Mouse (Mus musculus) hindbrain, embryonic 11.5 days (tissue): Measurements from ENCODE around the gene Zfhx3. TPM values are rescaled to one million over a fixed set of nuclear protein-coding genes. Genes with fewer than 3 reads are reported as not detected.
A peak's percentile ranks its signal among the peaks of the same experiment; 100 is the strongest.

Experiments
- ATAC-seq: fragments of 200-750 bp; cut with Nextera tagmentation; 2 replicates; pipeline ENCODE4 v1.8.0; 2017; ENCODE audit warnings: mild to moderate bottlenecking, moderate TSS enrichment, moderate library complexity; ENCODE audit not compliant: low FRiP score
- DNase-seq: peaks from one replicate; pipeline ENCODE4 v3.0.0-alpha.2; 2015; ENCODE audit warnings: low spot score
- H3K27ac ChIP-seq: fragments of 300-500 bp; sonication (generic); 2 replicates; pipeline ENCODE4 v1.5.1; 2014; ENCODE audit warnings: mild to moderate bottlenecking, low read depth, low read length
- H3K27me3 ChIP-seq: fragments of 300-500 bp; sonication (generic); 2 replicates; pipeline ENCODE4 v1.6.1; 2014; ENCODE audit warnings: mild to moderate bottlenecking, low read length, moderate library complexity, mixed read lengths; ENCODE audit not compliant: control insufficient read depth, insufficient read depth
- H3K36me3 ChIP-seq: fragments of 300-500 bp; sonication (generic); 2 replicates; pipeline ENCODE4 v1.6.1; 2014; ENCODE audit warnings: mild to moderate bottlenecking, low read length, moderate library complexity, mixed read lengths; ENCODE audit not compliant: control insufficient read depth, insufficient read depth
- H3K4me1 ChIP-seq: fragments of 300-500 bp; sonication (generic); replicated peaks from 2 replicates; pipeline ENCODE4 v1.6.1; 2014; ENCODE audit warnings: low read length, mixed read lengths; ENCODE audit not compliant: control insufficient read depth, insufficient read depth
- H3K4me2 ChIP-seq: fragments of 300-500 bp; sonication (generic); replicated peaks from 2 replicates; pipeline ENCODE4 v1.6.1; 2014; ENCODE audit warnings: mild to moderate bottlenecking, low read depth, low read length
- H3K4me3 ChIP-seq: fragments of 300-500 bp; sonication (generic); 2 replicates; pipeline ENCODE4 v1.5.1; 2014; ENCODE audit warnings: low read depth, low read length
- H3K9ac ChIP-seq: fragments of 300-500 bp; sonication (generic); 2 replicates; pipeline ENCODE4 v1.6.1; 2014; ENCODE audit warnings: low read depth, low read length
- H3K9me3 ChIP-seq: fragments of 300-500 bp; sonication (generic); 2 replicates; pipeline ENCODE4 v1.6.1; 2016; ENCODE audit warnings: low read length; ENCODE audit not compliant: control insufficient read depth
- WGBS: fragments of 180-500 bp; shearing (Covaris S2); extraction: QIAGEN DNeasy Blood & Tissue Kit; methylation state at CpG from one replicate; pipeline ENCODE4 v1.1.7; 2014; 5-methylcytosine and 5-hydroxymethylcytosine counted together
- polyA plus RNA-seq: library from polyadenylated mRNA; unstranded; fragments of >200 nt; fragmentation: Nextera tagmentation; extraction: Ambion mirVana; gene quantifications from 2 replicates; pipeline ENCODE4 v1.2.1, GENCODE M21; 2014

The Zfhx3 gene
- polyA plus RNA-seq, 1 experiment from 2014 or later = 47.1 TPM

DNA sequence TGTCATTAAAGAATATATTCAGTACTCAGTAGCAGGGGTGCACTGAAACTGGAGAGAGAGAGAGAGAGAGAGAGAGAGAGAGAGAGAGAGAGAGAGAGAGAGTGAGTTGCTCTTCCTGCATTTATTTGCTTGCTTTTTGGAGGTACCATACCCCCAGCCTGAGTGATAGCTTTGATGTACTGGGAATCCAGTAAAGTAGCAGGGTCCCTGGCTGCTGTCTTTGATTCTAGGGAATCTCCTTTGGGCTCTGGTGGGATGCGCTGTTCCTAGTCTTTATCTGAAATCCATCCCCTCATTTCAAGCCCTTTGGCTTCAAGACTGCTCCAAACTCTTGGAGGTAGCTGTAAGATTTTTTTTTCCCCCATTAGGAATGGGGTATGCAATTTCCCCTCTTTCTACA is 759.8 kb downstream of the Zfhx3 start:
- Histone ChIP-seq H3K36me3 (no peaks in the 10 kb centered on the region), H3K27me3 (peaks cover 18% of the 10 kb centered on the region), H3K9ac (peak overlapping the region; percentile 41; the same call in 1 of the 2 replicates), H3K9me3 (no peaks in the 10 kb centered on the region), H3K4me2 (peak overlapping the region; percentile 67), H3K4me1 (peaks cover 12% of the 10 kb centered on the region), H3K27ac (no peak overlapping the region; the same call in 1 of the 2 replicates), H3K4me3 (0 out of 2 replicates have a peak overlapping the region, but pooled peaks have one; percentile 4)
- no peak for ATAC-seq
- 8% methylated on average over 1 of the region's 1 CpGs for WGBS
- peak; percentile 40 for DNase-seq

DNA sequence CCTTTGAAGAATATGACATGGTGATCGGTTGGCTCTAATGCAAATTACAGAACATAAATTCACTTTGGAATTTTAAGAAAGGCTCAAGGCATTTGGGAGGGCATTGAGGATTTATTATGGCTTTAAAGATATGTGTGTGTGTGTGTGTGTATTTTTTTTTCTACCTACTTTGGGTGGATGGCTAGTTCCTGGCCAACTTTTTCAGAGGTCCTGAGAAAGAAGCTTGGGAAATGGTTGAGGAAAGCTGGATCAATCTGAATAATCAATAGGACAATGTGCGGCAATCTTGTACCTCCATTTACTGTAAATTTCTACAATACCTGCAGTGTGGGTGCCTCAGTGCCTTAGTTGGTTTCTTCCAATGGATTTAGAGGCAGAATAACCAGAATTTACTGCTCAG is 763.3 kb downstream of the Zfhx3 start:
- H3K4me3 ChIP-seq = peak overlapping the region; percentile 97
- ATAC-seq (no peak), DNase-seq (peak; percentile 7)
- peak overlapping the region; percentile 99 for H3K27ac ChIP-seq
- peak overlapping the region; percentile 99 for H3K9ac ChIP-seq
- peak overlapping the region; percentile 67 for H3K4me2 ChIP-seq
- 46% methylated on average over 2 of the region's 2 CpGs for WGBS
- H3K4me1 ChIP-seq = peaks cover 11% of the 10 kb centered on the region
- no peaks in the 10 kb centered on the region for H3K27me3 ChIP-seq
- no peaks in the 10 kb centered on the region for H3K36me3 ChIP-seq
- no peaks in the 10 kb centered on the region for H3K9me3 ChIP-seq

DNA sequence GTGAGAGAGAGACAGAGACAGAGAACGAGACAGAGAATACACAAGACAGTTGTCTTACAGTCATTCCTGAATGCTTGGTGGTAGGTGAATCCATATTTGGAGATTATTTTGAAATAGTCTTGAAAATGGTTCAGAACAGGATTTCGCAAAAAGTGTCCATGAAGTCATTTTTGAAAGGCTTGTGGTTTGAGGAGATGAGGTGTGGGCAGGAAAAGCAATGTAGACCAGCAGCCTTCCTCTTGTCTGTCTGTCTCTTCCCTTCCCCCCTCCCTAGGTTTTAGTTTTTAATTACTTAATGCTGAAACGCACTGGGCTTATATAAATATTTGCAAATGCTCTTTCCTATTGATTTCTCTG is 764.0 kb downstream of the Zfhx3 start:
- Histone ChIP-seq H3K27me3 (no peaks in the 10 kb centered on the region), H3K9me3 (no peaks in the 10 kb centered on the region), H3K4me1 (peaks cover 16% of the 10 kb centered on the region), H3K27ac (peak overlapping the region; percentile 99), H3K36me3 (no peaks in the 10 kb centered on the region), H3K4me3 (peak overlapping the region; percentile 97), H3K4me2 (peak overlapping the region; percentile 67), H3K9ac (peak overlapping the region; percentile 40)
- DNase-seq = peak; percentile 10
- 49% methylated on average over 3 of the region's 3 CpGs for WGBS
- ATAC-seq = no peak

DNA sequence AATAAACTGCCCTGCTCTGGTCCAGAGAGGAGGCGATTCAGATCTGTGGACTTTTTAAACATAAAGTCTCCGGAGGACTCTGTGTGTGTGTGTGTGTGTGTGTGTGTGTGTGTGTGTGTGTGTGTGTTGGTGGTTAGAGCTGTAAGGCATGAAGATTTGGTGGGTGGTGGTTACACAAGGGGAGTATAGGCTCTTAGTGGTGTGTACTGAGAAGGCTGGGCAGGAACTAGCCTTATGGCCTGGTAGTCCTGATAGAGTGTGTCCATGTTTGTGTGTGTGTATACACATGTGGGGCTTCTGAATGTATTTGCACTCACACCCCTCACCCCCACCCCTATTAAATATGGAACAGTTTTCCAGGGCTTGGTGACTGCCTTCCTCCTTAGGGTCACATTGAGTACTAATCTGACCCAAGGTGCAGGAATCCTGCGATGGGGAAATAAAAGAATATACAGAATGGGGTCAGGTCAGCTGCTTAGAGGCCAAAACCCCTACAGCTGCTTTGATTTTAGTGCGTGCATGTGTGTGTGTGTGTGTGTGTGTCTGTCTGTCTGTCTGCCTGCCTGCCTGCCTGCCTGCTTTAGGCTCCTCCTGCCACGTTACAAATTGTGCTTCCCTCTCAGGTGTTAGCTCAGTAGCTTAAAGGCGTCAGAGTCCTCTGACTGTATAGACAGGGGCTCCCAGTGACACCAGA is 764.6 kb downstream of the Zfhx3 start:
- H3K36me3 ChIP-seq = no peaks in the 10 kb centered on the region
- ATAC-seq = no peak
- H3K9ac ChIP-seq = peak overlapping the region; percentile 40
- H3K4me2 ChIP-seq = peak overlapping the region; percentile 67
- peaks cover 19% of the 10 kb centered on the region for H3K4me1 ChIP-seq
- H3K27ac ChIP-seq = peak overlapping the region; percentile 64
- H3K9me3 ChIP-seq = no peaks in the 10 kb centered on the region
- H3K4me3 ChIP-seq = peak overlapping the region; percentile 97
- no peaks in the 10 kb centered on the region for H3K27me3 ChIP-seq
- 25% methylated on average over 6 of the region's 6 CpGs for WGBS
- DNase-seq = peak; percentile 26

DNA sequence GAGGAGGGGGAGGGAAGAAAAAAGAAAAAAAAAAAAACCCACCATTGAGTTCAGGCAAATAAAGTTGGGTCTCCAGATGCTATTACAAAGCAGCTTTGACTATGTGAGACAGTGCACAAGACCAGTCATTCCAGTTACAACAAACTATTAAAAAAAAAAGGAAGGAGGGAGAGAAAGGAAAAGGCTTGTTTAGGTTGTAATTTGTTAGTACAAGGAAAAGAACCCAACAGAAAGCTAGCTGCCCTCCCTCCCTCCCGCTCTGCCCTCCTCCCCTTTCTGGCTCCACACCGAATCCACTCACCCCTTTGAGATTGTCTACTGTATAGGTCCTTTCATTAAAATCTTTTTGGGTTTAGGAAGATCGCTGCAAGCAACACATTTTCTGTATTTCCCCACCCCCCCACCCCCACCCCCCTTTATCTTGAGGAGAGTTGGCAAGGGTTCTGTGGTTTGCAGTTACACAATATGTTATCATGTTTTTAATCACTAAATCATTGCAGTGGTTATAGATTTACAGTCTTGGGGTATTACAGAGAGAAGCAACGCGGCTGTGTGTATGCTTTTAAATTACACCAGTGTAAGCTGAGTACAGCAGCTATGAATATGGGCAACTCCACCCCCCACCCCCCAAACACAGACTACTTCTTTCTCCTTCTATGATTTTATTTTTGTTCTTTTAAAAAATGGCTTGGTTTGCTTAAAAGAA is 765.3 kb downstream of the Zfhx3 start:
- peak overlapping the region; percentile 67 for H3K4me2 ChIP-seq
- peak overlapping the region; percentile 31; the same call in 1 of the 2 replicates for H3K9ac ChIP-seq
- H3K27me3 ChIP-seq = no peaks in the 10 kb centered on the region
- H3K36me3 ChIP-seq = no peaks in the 10 kb centered on the region
- H3K9me3 ChIP-seq = no peaks in the 10 kb centered on the region
- WGBS = 29% methylated on average over 5 of the region's 5 CpGs
- no peak for ATAC-seq
- peak; percentile 14 for DNase-seq
- peak overlapping the region; percentile 64 for H3K27ac ChIP-seq
- H3K4me1 ChIP-seq = peaks cover 27% of the 10 kb centered on the region
- H3K4me3 ChIP-seq = no peak overlapping the region

DNA sequence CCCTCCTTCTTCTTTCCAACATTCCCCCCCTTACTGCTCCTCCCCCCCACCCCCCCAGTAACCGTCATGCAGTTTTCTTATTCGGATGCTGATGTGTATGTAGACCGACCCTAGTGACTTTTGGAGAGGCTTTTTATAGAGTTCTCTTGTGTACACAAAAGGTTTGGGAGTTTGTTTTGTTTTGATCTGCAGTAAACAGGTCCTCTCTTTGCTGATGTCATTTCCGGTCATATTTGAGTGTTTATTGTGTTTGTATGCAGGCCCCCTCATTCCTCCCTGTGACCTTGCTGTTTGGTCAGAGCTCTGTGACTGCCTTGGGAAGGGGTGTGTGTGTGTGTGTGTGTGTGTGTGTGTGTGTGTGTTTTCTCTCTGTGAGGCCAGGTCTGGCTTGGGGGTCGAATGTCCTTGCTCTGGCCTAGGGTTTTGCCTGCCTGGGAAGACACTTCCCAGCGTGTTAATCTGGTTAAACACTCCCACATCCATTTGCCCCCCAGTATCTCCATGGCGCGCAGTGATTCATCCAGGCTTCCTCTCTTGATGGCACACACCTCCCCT is 766.5 kb downstream of the Zfhx3 start:
- Histone ChIP-seq H3K4me3 (no peak overlapping the region), H3K4me2 (peak overlapping the region; percentile 2; the same call in 1 of the 2 replicates), H3K9ac (0 out of 2 replicates have a peak overlapping the region, but pooled peaks have one; percentile 38), H3K36me3 (no peaks in the 10 kb centered on the region), H3K4me1 (peaks cover 37% of the 10 kb centered on the region), H3K27ac (peak overlapping the region; percentile 82), H3K27me3 (no peaks in the 10 kb centered on the region), H3K9me3 (no peaks in the 10 kb centered on the region)
- DNase-seq = no peak
- no peak for ATAC-seq
- WGBS = 11% methylated on average over 8 of the region's 8 CpGs

GRCm38 (mm10) chr8:108709441-108709840 is 767.0 kb downstream of the Zfhx3 start:
- Histone ChIP-seq H3K4me2 (peak overlapping the region; percentile 9), H3K4me1 (peaks cover 40% of the 10 kb centered on the region)
- DNase-seq = no peak

DNA sequence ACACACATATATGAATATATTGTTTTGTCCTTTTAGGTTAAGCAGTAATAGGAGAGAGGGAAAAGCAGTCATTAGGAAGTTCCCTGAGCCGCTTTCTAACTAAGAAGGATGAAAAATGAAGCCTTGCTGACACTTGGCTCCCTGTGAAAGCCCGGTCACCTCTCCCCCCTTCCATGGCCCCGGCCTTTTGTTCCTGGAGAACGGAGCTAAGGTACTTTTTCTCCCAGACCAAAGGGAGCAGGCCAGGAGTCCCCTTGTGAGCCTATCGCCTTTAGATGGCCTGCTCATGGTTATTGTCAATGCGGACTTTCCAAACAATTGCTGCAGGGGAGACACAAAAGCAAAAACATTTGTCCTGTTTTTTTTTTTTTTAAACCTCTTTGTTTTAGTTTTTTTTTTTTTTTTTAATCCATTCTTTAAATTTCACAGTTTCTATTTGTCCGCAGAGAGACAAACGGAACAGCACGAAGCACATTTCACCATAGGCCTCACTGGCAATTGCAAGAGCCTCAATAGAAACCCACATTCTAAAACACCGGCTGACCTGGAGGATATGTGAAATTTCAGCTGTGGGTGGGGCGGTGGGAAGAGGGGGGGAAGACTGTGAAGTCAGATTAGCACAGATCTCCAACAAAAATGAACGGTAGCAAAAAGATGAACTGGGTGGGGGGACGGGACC is 767.6 kb downstream of the Zfhx3 start:
- DNase-seq (peak; percentile 69), ATAC-seq (no peak)
- Histone ChIP-seq H3K4me1 (peaks cover 40% of the 10 kb centered on the region), H3K9ac (peak overlapping the region; percentile 49), H3K4me3 (no peak overlapping the region), H3K9me3 (no peaks in the 10 kb centered on the region), H3K27ac (peak overlapping the region; percentile 82), H3K36me3 (no peaks in the 10 kb centered on the region), H3K4me2 (peak overlapping the region; percentile 20; the same call in 1 of the 2 replicates), H3K27me3 (no peaks in the 10 kb centered on the region)
- 9% methylated on average over 13 of the region's 13 CpGs for WGBS

More at GRCm38 (mm10) chr8:108709441-108709840, 767.0 kb downstream of the Zfhx3 start:
- ATAC-seq = no peak
- 18% methylated on average over 2 of the region's 2 CpGs for WGBS
- Histone ChIP-seq H3K9me3 (no peaks in the 10 kb centered on the region), H3K27ac (peak overlapping the region; percentile 82), H3K4me3 (no peak overlapping the region), H3K36me3 (no peaks in the 10 kb centered on the region), H3K27me3 (no peaks in the 10 kb centered on the region), H3K9ac (no peak overlapping the region)
